Mouse (Mus musculus): ENCODE measurements around the gene Ksr1. TPM values are rescaled to one million over a fixed set of nuclear protein-coding genes. Genes with fewer than 3 reads are reported as not detected.

The Ksr1 gene
- total and polyA plus RNA-seq, 2 experiments from 2014 or later: 1.9 to 51.3 TPM

DNA sequence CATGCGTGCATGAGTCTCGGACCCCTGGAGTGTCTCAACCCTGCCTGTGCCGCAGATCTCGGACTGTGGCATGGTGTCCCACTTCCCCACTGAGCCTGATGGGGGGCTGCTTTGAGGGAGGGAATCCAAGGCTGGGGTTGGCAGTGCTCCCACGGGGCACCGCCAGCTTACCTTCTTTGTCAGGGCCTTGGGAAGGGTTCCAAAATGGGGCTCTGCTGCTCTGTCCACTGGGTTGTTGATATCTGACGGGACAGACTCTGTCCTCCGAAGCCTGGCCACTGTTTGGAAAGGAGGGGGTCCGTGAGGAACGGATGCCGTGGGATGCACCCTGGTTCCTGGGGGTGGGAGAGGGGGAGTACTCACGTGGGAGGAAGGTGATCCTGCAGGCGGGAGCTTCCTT, 109.9 kb downstream of the Ksr1 start:
- Histone ChIP-seq H3K27me3 (ENCODE audit: insufficient read depth, low read length) (no peaks in the 10 kb centered on the region), H3K9ac (replicated peaks; ENCODE audit: low read length) (no peak overlapping the region), H3K36me3 (ENCODE audit: insufficient read depth, low read length) (peaks cover 7% of the 10 kb centered on the region; the same call in 1 of the 2 replicates), H3K9me3 (ENCODE audit: low read length) (no peaks in the 10 kb centered on the region), H3K4me1 (ENCODE audit: insufficient read depth, low read length) (no peaks in the 10 kb centered on the region), H3K4me3 (ENCODE audit: low read length) (no peak overlapping the region), H3K27ac (no peak overlapping the region), H3K4me2 (ENCODE audit: low read depth, low read length) (no peak overlapping the region)
- DNase-seq (ENCODE audit: low spot score): peak; percentile 30
- ATAC-seq: no peak
- no peak for TF ChIP-seq CTCF (IDR thresholded peaks at IDR 0.05; ENCODE audit: low read depth)
- WGBS: 51% methylated on average over 13 of the region's 13 CpGs

GRCm38 (mm10) chr11:79033636-79034035, 112.6 kb downstream of the Ksr1 start:
- ATAC-seq: no peak
- DNase-seq (ENCODE audit: low spot score): no peak
- Histone ChIP-seq H3K9ac (replicated peaks; ENCODE audit: low read length) (no peak overlapping the region), H3K4me3 (ENCODE audit: low read length) (no peak overlapping the region), H3K27me3 (ENCODE audit: insufficient read depth, low read length) (no peaks in the 10 kb centered on the region), H3K36me3 (ENCODE audit: insufficient read depth, low read length) (peaks cover 10% of the 10 kb centered on the region), H3K9me3 (ENCODE audit: low read length) (no peaks in the 10 kb centered on the region), H3K4me2 (ENCODE audit: low read depth, low read length) (no peak overlapping the region), H3K4me1 (ENCODE audit: insufficient read depth, low read length) (0 out of 2 replicates have a peak, but pooled peaks cover 4% of the 10 kb centered on the region), H3K27ac (no peak overlapping the region)
- 94% methylated on average over 11 of the region's 11 CpGs for WGBS
- no peak for TF ChIP-seq CTCF (IDR thresholded peaks at IDR 0.05; ENCODE audit: low read depth)

- H3K4me2 ChIP-seq (ENCODE audit: low read depth, low read length): no peak overlapping the region
- DNase-seq (ENCODE audit: low spot score) (no peak), ATAC-seq (no peak)
- H3K27me3 ChIP-seq (ENCODE audit: insufficient read depth, low read length): no peaks in the 10 kb centered on the region
- H3K9me3 ChIP-seq (ENCODE audit: low read length): no peaks in the 10 kb centered on the region
- TF ChIP-seq CTCF (IDR thresholded peaks at IDR 0.05; ENCODE audit: low read depth): no peak
- H3K27ac ChIP-seq: no peak overlapping the region
- peaks cover 12% of the 10 kb centered on the region for H3K36me3 ChIP-seq (ENCODE audit: insufficient read depth, low read length)
- H3K4me1 ChIP-seq (ENCODE audit: insufficient read depth, low read length): 0 out of 2 replicates have a peak, but pooled peaks cover 4% of the 10 kb centered on the region
- H3K4me3 ChIP-seq (ENCODE audit: low read length): no peak overlapping the region
- H3K9ac ChIP-seq (replicated peaks; ENCODE audit: low read length): no peak overlapping the region
- 83% methylated on average over 12 of the region's 12 CpGs for WGBS
These were observed 113.2 kb downstream of the Ksr1 start for GRCm38 (mm10) chr11:79033021-79033420.

- WGBS: 79% methylated on average over 5 of the region's 5 CpGs
- Histone ChIP-seq H3K4me3 (ENCODE audit: low read length) (no peak overlapping the region), H3K4me2 (ENCODE audit: low read depth, low read length) (no peak overlapping the region), H3K36me3 (ENCODE audit: insufficient read depth, low read length) (peaks cover 16% of the 10 kb centered on the region), H3K9ac (replicated peaks; ENCODE audit: low read length) (no peak overlapping the region), H3K4me1 (ENCODE audit: insufficient read depth, low read length) (0 out of 2 replicates have a peak, but pooled peaks cover 4% of the 10 kb centered on the region), H3K27ac (no peak overlapping the region), H3K27me3 (ENCODE audit: insufficient read depth, low read length) (no peaks in the 10 kb centered on the region), H3K9me3 (ENCODE audit: low read length) (no peaks in the 10 kb centered on the region)
- ATAC-seq (no peak), DNase-seq (ENCODE audit: low spot score) (no peak)
- TF ChIP-seq CTCF (IDR thresholded peaks at IDR 0.05; ENCODE audit: low read depth): no peak
These were observed 114.8 kb downstream of the Ksr1 start for GRCm38 (mm10) chr11:79031452-79031746.

GRCm38 (mm10) chr11:79030570-79031451, 115.4 kb downstream of the Ksr1 start:
- H3K4me2 ChIP-seq (ENCODE audit: low read depth, low read length): no peak overlapping the region
- peak; percentile 67 for ATAC-seq
- peak; percentile 88 for DNase-seq (ENCODE audit: low spot score)
- H3K9ac ChIP-seq (replicated peaks; ENCODE audit: low read length): no peak overlapping the region
- H3K4me3 ChIP-seq (ENCODE audit: low read length): no peak overlapping the region
- peak; percentile 99 for TF ChIP-seq CTCF (IDR thresholded peaks at IDR 0.05; ENCODE audit: low read depth)
- H3K9me3 ChIP-seq (ENCODE audit: low read length): no peaks in the 10 kb centered on the region
- no peak overlapping the region for H3K27ac ChIP-seq
- peaks cover 16% of the 10 kb centered on the region for H3K36me3 ChIP-seq (ENCODE audit: insufficient read depth, low read length)
- H3K4me1 ChIP-seq (ENCODE audit: insufficient read depth, low read length): 0 out of 2 replicates have a peak, but pooled peaks cover 4% of the 10 kb centered on the region
- WGBS: 65% methylated on average over 19 of the region's 19 CpGs
- H3K27me3 ChIP-seq (ENCODE audit: insufficient read depth, low read length): no peaks in the 10 kb centered on the region

GRCm38 (mm10) chr11:79023751-79024150, 122.5 kb downstream of the Ksr1 start:
- no peak for ATAC-seq
- WGBS: 72% methylated on average over 6 of the region's 6 CpGs

DNA sequence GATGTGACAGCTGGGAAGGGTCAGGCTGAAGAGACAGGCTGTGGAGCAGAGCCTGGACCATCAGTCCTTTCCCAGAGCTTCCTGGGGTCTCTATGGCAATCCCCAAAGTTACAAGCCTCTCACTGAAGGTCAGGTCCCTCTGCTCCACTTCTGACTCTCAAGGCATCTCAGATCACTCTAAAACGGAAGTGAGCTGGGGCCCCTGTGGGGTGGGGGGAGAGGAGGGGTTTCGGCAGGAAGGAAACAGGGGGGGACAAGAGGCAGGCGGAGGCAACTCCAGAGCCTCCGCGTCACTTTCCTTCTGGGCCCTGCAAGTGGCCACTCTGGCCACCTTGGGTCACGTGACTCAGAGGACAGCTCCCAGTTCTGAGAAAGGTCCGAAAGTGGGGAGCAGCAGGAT, 122.9 kb downstream of the Ksr1 start:
- no peaks in the 10 kb centered on the region for H3K4me1 ChIP-seq (ENCODE audit: insufficient read depth, low read length)
- H3K9me3 ChIP-seq (ENCODE audit: low read length): no peaks in the 10 kb centered on the region
- no peak for TF ChIP-seq CTCF (IDR thresholded peaks at IDR 0.05; ENCODE audit: low read depth)
- no peak overlapping the region for H3K4me2 ChIP-seq (ENCODE audit: low read depth, low read length)
- H3K9ac ChIP-seq (replicated peaks; ENCODE audit: low read length): no peak overlapping the region
- no peak for DNase-seq (ENCODE audit: low spot score)
- WGBS: 54% methylated on average over 7 of the region's 7 CpGs
- peaks cover 15% of the 10 kb centered on the region for H3K36me3 ChIP-seq (ENCODE audit: insufficient read depth, low read length)
- no peak overlapping the region for H3K4me3 ChIP-seq (ENCODE audit: low read length)
- no peak overlapping the region for H3K27ac ChIP-seq
- ATAC-seq: no peak
- H3K27me3 ChIP-seq (ENCODE audit: insufficient read depth, low read length): no peaks in the 10 kb centered on the region

More at GRCm38 (mm10) chr11:79023751-79024150, 122.5 kb downstream of the Ksr1 start:
- Histone ChIP-seq H3K36me3 (ENCODE audit: insufficient read depth, low read length) (peaks cover 15% of the 10 kb centered on the region), H3K27ac (no peak overlapping the region), H3K9ac (replicated peaks; ENCODE audit: low read length) (no peak overlapping the region), H3K9me3 (ENCODE audit: low read length) (no peaks in the 10 kb centered on the region), H3K27me3 (ENCODE audit: insufficient read depth, low read length) (no peaks in the 10 kb centered on the region), H3K4me1 (ENCODE audit: insufficient read depth, low read length) (no peaks in the 10 kb centered on the region), H3K4me2 (ENCODE audit: low read depth, low read length) (no peak overlapping the region), H3K4me3 (ENCODE audit: low read length) (no peak overlapping the region)
- DNase-seq (ENCODE audit: low spot score): no peak
- no peak for TF ChIP-seq CTCF (IDR thresholded peaks at IDR 0.05; ENCODE audit: low read depth)

All from hindbrain, postnatal 0 days (tissue).